Mouse (Mus musculus): ENCODE measurements around the gene Kif26a. TPM values are rescaled to one million over a fixed set of nuclear protein-coding genes. Genes with fewer than 3 reads are reported as not detected.

The Kif26a gene
- polyA plus RNA-seq, 1 experiment from 2014 or later, result 6.4 TPM

DNA sequence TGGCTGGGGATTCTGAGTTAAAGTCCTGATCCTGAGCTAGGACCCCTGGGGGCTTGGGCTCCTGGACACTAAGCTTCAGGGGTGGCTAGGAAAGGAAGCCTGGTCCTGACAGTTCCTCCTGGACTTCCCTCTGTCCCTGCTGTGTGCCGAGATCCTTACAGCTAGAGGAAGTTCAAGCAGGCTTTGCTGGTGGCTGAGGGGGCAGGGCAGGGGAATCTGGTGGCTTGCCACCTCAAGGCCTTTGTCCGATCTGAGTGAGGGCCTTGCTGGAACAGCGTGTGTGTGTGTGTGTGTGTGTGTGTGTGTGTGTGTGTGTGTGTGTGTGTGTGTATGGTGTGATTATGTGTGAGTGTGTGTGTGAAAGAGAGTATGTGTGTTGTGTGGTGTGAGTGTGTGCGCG is 8.5 kb downstream of the Kif26a start:
- Histone ChIP-seq H3K27me3 (no peaks in the 10 kb centered on the region), H3K9ac (0 out of 2 replicates have a peak overlapping the region, but pooled peaks have one; percentile 48), H3K4me3 (no peak overlapping the region), H3K27ac (peak overlapping the region; percentile 53; the same call in 1 of the 2 replicates), H3K4me1 (peaks cover 74% of the 10 kb centered on the region), H3K4me2 (replicated peaks) (no peak overlapping the region), H3K36me3 (peaks cover 32% of the 10 kb centered on the region), H3K9me3 (no peaks in the 10 kb centered on the region)
- ATAC-seq (ENCODE audit: low FRiP score, low read depth), result no peak
- 52% methylated on average over 5 of the region's 5 CpGs for WGBS

DNA sequence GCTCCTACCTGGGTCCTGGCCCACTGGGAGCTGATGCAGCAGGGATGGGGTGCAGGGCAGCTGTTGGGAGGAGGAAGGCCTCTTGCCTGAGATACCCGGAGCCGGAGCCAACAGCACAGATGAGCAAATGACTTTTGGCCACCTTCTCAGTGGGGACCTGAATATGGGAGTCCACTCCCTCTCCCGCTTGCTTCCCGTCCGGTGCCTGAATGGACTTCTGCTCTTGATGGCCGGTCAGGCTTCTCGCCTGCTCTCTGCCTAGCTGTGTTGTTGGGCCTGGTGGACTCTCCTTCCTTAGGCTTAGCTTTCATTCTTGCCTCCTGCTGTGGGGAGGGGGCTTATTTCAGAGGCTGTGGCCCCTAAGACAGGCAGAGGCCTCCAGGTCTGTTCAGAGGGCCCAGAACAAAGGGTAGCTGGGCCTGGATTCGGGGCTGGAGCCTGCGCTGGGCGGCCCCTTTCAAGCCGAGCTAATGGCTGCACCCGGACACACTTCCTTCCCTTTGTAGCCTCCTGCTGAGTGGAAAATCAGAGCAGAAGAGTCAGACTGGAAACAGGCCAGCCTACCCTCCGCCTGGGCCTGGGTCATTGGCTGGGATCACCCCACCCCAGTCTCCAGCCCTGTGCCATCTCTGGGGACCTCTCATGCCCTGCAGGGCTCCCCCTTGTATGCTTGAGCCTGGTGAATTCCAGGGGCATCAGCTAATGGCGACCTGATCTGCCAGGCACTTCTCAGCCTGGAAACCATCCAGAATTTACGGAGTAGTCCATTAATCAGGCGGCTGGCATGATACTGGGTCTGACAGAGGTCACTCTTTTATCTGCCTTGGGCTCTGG is 9.4 kb downstream of the Kif26a start:
- Histone ChIP-seq H3K27me3 (no peaks in the 10 kb centered on the region), H3K27ac (peak overlapping the region; percentile 53; the same call in 1 of the 2 replicates), H3K9me3 (no peaks in the 10 kb centered on the region), H3K36me3 (peaks cover 41% of the 10 kb centered on the region), H3K4me3 (no peak overlapping the region), H3K9ac (peak overlapping the region; percentile 48; the same call in 1 of the 2 replicates), H3K4me2 (replicated peaks) (no peak overlapping the region), H3K4me1 (peaks cover 64% of the 10 kb centered on the region)
- no peak for ATAC-seq (ENCODE audit: low FRiP score, low read depth)
- WGBS, result 52% methylated on average over 16 of the region's 16 CpGs

DNA sequence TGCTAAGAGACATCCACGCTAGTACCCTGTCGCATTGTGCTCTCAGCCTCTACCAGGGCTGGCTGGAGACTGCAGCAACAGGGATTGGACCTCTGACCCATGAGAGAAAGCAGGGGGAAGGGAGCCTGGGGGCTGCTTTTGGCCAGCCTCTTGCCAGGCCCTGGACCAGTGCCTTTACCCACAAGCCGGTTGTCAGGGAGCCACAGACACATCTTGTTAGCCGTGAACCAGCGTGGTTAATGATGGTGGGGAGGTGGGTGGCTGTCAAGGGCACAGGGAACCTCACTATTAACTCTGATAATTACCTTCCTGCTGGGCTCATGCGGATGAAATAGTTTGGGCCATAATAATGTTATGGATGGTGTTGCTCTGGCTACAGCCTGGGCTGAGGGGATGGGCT is 10.8 kb downstream of the Kif26a start:
- Histone ChIP-seq H3K9me3 (no peaks in the 10 kb centered on the region), H3K4me2 (replicated peaks) (no peak overlapping the region), H3K27ac (no peak overlapping the region), H3K4me3 (no peak overlapping the region), H3K4me1 (peaks cover 51% of the 10 kb centered on the region), H3K9ac (no peak overlapping the region), H3K36me3 (peaks cover 46% of the 10 kb centered on the region), H3K27me3 (no peaks in the 10 kb centered on the region)
- 53% methylated on average over 6 of the region's 6 CpGs for WGBS
- ATAC-seq (ENCODE audit: low FRiP score, low read depth), result no peak

DNA sequence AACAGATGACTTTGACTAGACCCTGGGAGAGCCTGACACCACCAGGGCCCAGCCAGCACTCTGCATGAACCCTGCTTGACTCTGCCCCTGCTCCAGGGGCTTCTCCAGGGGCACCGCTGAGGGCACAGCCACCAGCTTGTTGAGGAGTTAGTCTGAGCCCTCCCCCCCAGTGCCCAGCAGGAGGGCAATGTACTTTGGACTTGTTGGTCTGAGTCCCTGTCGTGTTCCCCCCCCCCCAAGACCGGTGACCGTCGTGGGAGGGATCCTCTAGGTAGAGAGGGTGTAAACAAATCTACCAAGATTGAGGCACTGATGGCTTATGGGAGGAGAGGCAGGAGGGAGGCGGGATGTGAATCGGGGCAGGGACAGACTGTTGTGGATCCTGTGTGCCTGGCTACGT is 12.2 kb downstream of the Kif26a start:
- H3K9ac ChIP-seq, result no peak overlapping the region
- no peak overlapping the region for H3K4me3 ChIP-seq
- peaks cover 41% of the 10 kb centered on the region for H3K36me3 ChIP-seq
- H3K4me2 ChIP-seq (replicated peaks), result no peak overlapping the region
- H3K27ac ChIP-seq, result no peak overlapping the region
- H3K9me3 ChIP-seq, result no peaks in the 10 kb centered on the region
- H3K4me1 ChIP-seq, result peaks cover 36% of the 10 kb centered on the region
- ATAC-seq (ENCODE audit: low FRiP score, low read depth), result no peak
- H3K27me3 ChIP-seq, result no peaks in the 10 kb centered on the region
- 55% methylated on average over 8 of the region's 8 CpGs for WGBS

DNA sequence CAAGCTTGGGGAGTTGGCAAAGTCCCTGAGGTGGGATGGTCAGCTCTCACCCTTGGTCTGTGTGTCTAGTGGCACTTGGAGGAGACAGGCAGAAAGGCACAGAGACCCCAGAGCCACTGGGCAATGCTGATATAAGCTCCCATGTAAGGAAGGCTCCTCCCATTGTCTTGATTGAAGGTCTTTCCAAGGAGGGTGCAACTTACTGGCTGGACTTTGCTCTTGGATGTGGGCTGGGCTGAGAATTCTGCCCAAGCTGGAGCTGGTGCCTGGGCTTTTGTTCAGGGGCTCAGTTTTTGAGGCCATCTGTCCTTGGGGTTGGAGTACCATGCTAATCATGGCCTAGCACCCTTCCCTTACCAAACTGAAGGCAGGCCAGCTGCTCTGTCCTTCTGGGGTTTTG is 12.8 kb downstream of the Kif26a start:
- H3K4me1 ChIP-seq, result peaks cover 34% of the 10 kb centered on the region
- no peak overlapping the region for H3K9ac ChIP-seq
- H3K27me3 ChIP-seq, result no peaks in the 10 kb centered on the region
- H3K4me2 ChIP-seq (replicated peaks), result no peak overlapping the region
- no peak overlapping the region for H3K4me3 ChIP-seq
- no peaks in the 10 kb centered on the region for H3K9me3 ChIP-seq
- H3K36me3 ChIP-seq, result peaks cover 42% of the 10 kb centered on the region
- H3K27ac ChIP-seq, result no peak overlapping the region
- no peak for ATAC-seq (ENCODE audit: low FRiP score, low read depth)

DNA sequence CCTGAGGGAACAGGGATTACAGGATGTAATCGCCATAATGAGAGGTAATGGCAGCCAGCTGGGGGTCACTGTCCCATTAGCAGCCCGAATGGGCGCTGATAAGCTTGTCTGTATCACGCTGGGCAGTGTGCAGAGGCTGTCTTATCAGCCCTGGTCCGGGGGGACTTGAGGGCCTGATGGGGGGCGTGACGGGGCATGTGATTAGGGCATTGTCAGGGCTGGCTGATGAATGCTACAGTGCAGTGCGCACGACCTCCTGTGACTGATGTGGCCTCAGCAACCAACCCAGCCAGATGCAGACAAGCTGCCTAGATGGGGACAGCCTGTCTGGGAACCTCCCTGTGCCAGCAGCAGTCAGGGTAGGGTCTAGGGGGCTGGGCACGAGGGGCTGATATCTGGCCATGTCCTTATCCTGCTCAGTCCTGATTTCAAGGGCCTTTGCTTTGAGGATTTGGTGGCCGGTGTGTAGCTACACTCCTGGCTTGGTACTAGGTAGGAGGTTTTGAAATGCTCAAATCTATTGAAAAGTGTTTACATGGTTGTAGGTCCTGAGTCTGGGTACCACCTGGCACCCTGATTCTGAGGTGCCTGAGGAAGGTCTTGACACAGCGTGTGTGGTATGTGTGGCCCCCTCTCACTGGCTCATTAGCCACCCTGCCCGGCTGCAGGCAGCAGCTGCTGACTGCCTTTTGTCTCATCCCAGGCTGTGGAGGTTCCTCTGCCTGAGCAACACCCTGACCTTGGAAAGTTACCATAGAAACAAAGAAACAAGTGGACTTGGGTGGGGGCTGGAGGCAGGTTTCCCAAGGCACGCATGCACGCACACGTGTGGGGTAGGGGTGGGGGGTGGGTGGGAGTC is 18.2 kb downstream of the Kif26a start:
- peaks cover 51% of the 10 kb centered on the region for H3K36me3 ChIP-seq
- no peak overlapping the region for H3K4me2 ChIP-seq (replicated peaks)
- 54% methylated on average over 16 of the region's 16 CpGs for WGBS
- no peak overlapping the region for H3K4me3 ChIP-seq
- no peak for ATAC-seq (ENCODE audit: low FRiP score, low read depth)
- H3K4me1 ChIP-seq, result peaks cover 23% of the 10 kb centered on the region
- no peaks in the 10 kb centered on the region for H3K27me3 ChIP-seq
- no peak overlapping the region for H3K9ac ChIP-seq
- no peak overlapping the region for H3K27ac ChIP-seq
- no peaks in the 10 kb centered on the region for H3K9me3 ChIP-seq

DNA sequence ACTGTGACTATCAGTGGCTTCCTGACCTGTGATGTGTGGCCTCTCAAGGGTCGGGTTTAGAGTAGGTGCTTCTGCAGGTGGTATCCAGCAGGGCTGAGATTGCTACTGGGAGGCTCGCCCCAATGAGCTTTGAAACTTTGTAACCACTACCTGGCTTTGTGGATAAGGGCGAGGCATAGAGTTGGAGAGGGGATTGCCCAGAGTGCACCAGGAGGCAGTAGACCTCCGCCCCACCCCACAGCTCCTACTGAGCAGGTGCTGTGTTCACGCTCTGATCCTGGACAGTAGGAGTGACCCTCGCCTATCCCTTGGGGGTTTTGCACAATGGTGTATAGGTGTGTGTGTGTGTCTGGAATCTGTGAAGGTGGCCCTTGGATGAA is 18.8 kb downstream of the Kif26a start:
- H3K27ac ChIP-seq, result no peak overlapping the region
- no peak overlapping the region for H3K4me3 ChIP-seq
- H3K4me2 ChIP-seq (replicated peaks), result no peak overlapping the region
- no peaks in the 10 kb centered on the region for H3K27me3 ChIP-seq
- H3K4me1 ChIP-seq, result peaks cover 29% of the 10 kb centered on the region
- ATAC-seq (ENCODE audit: low FRiP score, low read depth), result no peak
- no peak overlapping the region for H3K9ac ChIP-seq
- H3K36me3 ChIP-seq, result peaks cover 50% of the 10 kb centered on the region
- no peaks in the 10 kb centered on the region for H3K9me3 ChIP-seq
- 76% methylated on average over 6 of the region's 6 CpGs for WGBS

DNA sequence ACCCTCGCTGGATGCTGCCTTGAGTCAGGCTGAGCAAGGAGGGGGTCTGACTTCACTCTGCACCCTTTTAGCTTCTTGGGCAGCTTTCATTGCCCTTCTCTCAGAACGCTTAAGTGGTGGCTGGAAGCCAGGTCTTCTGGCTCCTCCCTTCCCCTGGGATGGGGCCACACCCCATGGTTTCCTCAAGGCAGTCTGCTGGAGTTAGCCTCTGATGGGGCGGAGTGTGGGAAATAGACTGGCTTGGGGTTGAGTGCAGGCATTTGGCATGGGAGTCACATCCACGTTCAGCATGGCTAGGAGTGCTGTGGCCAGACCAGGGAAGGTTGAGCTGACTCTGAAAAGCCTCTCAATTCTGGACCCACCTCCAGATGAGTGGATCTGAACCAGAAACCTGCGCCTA is 23.2 kb downstream of the Kif26a start:
- Histone ChIP-seq H3K4me1 (peaks cover 43% of the 10 kb centered on the region), H3K27me3 (no peaks in the 10 kb centered on the region), H3K9me3 (no peaks in the 10 kb centered on the region), H3K36me3 (peaks cover 54% of the 10 kb centered on the region), H3K4me2 (replicated peaks) (no peak overlapping the region), H3K4me3 (no peak overlapping the region), H3K9ac (no peak overlapping the region), H3K27ac (no peak overlapping the region)
- ATAC-seq (ENCODE audit: low FRiP score, low read depth), result no peak
- WGBS, result 62% methylated on average over 5 of the region's 5 CpGs

DNA sequence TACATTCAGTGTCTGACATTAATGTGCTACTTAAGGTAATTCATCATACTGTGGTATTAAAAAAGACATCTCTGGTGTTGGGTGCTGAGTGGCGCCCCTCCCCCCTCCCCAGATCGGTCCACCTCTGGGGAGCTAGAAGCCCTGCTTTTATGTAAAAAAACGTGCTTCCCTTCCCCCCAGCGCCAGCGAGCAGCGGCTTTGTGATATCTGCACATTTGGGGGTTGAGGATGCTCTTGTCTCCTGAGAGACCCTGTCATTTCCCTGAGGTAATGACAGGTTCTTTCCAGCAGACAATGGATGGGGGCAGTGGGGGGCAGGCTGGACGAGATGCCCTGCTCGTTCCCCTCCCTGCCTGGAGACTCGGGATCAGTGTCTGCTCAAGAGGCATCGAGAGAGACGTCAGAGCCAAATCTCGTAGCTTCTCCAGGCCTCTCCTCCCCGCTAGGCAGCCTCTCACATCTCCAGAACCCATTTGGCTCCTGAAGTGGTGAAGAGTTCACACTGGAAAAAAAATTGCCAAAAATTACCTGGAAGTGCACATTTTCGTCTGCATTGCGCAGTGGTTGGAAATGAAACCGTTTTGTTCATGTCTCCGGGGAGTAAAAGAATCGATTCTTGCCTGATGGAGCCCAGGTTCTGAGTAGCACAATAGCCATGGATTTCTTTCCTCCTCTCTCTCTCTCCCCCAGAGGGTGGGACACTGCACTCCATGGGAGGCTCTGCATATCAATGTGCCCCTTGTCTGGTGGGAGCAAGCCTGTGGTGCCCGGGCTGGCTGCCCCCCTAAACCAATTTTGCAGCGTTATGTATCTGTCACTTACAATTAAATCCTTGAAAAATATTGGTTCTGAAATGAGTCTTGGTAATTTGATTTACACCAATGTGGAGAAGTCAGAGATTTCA is 24.9 kb downstream of the Kif26a start:
- H3K9ac ChIP-seq, result no peak overlapping the region
- peaks cover 58% of the 10 kb centered on the region for H3K36me3 ChIP-seq
- H3K9me3 ChIP-seq, result no peaks in the 10 kb centered on the region
- WGBS, result 39% methylated on average over 20 of the region's 20 CpGs
- no peaks in the 10 kb centered on the region for H3K27me3 ChIP-seq
- no peak overlapping the region for H3K4me2 ChIP-seq (replicated peaks)
- ATAC-seq (ENCODE audit: low FRiP score, low read depth), result no peak
- H3K27ac ChIP-seq, result no peak overlapping the region
- peaks cover 40% of the 10 kb centered on the region for H3K4me1 ChIP-seq
- no peak overlapping the region for H3K4me3 ChIP-seq

DNA sequence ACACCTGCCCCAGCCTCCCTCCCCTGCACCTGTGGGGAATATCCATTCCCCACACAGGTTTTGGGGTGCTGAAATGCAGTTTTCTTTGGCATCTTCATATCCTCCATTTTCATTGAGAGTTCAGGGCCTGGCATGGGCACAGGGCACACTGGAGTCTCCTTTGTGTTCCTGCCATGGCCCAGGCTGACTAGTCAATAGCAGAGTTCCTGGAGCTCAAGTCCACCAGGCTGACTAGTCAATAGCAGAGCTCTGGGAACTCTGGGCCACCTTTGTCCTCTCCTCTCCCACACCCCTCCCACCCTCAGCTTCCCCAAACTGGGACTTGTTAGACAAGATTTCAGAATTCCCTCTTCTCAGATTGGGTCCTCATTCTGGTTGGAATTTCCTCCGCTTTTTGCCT is 25.6 kb downstream of the Kif26a start:
- no peak overlapping the region for H3K9ac ChIP-seq
- no peaks in the 10 kb centered on the region for H3K27me3 ChIP-seq
- ATAC-seq (ENCODE audit: low FRiP score, low read depth), result no peak
- no peaks in the 10 kb centered on the region for H3K9me3 ChIP-seq
- H3K4me3 ChIP-seq, result no peak overlapping the region
- no peak overlapping the region; the same call in 1 of the 2 replicates for H3K27ac ChIP-seq
- H3K4me2 ChIP-seq (replicated peaks), result no peak overlapping the region
- 85% methylated on average over 1 of the region's 1 CpGs for WGBS
- peaks cover 40% of the 10 kb centered on the region for H3K4me1 ChIP-seq
- H3K36me3 ChIP-seq, result peaks cover 65% of the 10 kb centered on the region

DNA sequence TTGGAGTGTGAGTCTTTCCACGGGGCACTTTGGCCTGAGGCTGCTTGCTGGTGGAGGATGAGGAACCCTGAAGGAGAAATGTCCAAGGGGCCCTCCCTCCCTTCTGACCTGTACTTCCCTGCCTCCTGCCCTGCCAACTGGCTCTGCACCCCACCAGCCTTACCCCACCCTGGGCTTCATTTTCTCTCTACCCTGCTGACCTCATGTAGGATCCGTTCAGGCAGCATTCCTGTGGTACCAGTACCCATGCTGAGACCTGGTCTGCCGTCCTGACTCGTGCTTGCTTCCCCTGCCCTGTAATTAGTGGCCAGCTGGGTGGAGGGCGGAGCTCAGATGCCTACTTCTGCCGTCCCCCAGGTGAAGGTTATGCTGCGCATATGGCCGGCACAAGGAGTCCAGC is 26.2 kb downstream of the Kif26a start:
- no peak overlapping the region for H3K27ac ChIP-seq
- WGBS, result 57% methylated on average over 8 of the region's 8 CpGs
- H3K36me3 ChIP-seq, result peaks cover 71% of the 10 kb centered on the region
- no peak overlapping the region for H3K9ac ChIP-seq
- peaks cover 37% of the 10 kb centered on the region for H3K4me1 ChIP-seq
- H3K9me3 ChIP-seq, result no peaks in the 10 kb centered on the region
- H3K4me3 ChIP-seq, result no peak overlapping the region
- ATAC-seq (ENCODE audit: low FRiP score, low read depth), result no peak
- no peaks in the 10 kb centered on the region for H3K27me3 ChIP-seq
- H3K4me2 ChIP-seq (replicated peaks), result no peak overlapping the region

Measured in limb, embryonic 13.5 days (tissue).